Mouse (Mus musculus): ENCODE results near the gene Eif3k.

DNA sequence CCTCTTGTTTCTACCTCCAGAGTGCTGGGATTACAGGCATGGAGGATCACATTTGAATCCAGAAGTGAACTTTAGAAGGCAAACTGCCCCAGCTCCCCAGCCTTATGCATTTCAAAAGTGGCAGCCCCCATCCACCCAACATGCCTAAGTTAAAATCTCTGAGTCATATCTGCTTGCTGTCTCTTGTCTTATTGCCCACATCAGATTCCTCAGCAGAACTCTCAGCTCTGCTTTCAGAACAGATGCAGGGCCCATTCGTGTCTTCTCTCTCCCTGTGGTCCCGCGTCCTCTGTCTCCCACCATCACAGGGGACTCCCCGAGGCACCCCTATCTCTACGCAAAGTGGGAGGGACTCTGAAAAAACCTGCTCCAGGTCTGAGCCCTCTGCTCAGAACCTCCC is 44.5 kb upstream of the Eif3k start:
- TF ChIP-seq POLR2A (IDR thresholded peaks at IDR 0.05; ENCODE audit: borderline replicate concordance, extremely low read depth, insufficient read depth, insufficient read length, poor library complexity, severe bottlenecking) (no peak), CTCF (IDR thresholded peaks at IDR 0.05; ENCODE audit: borderline replicate concordance, extremely low read depth, insufficient read depth, insufficient read length) (no peak)
